Mouse (Mus musculus) lung, postnatal 0 days (tissue): ENCODE results near the gene Abcc8. TPM values are rescaled to one million over a fixed set of nuclear protein-coding genes. Genes with fewer than 3 reads are reported as not detected.

Experiments used
- ATAC-seq: fragments of 200-750 bp; cut with Nextera tagmentation; 2 replicates; pipeline ENCODE4 v1.8.0; 2017; ENCODE audit warnings: moderate library complexity
- DNase-seq: peaks from one replicate; pipeline ENCODE4 v3.0.0-alpha.2; 2016; ENCODE audit warnings: low spot score
- H3K27ac ChIP-seq: fragments of 300-500 bp; sonication (generic); 2 replicates; pipeline ENCODE4 v1.5.1; 2014; ENCODE audit warnings: antibody characterized with exemption, mild to moderate bottlenecking, low read length, mixed read lengths
- H3K27me3 ChIP-seq: fragments of 300-500 bp; sonication (generic); replicated peaks from 2 replicates; pipeline ENCODE4 v1.6.1; 2014; ENCODE audit warnings: low read length, mixed read lengths; ENCODE audit not compliant: insufficient read depth
- H3K36me3 ChIP-seq: fragments of 300-500 bp; sonication (generic); 2 replicates; pipeline ENCODE4 v1.6.1; 2014; ENCODE audit warnings: low read length, mixed read lengths; ENCODE audit not compliant: insufficient read depth
- H3K4me1 ChIP-seq: fragments of 300-500 bp; sonication (generic); 2 replicates; pipeline ENCODE4 v1.6.1; 2014; ENCODE audit warnings: antibody characterized with exemption, low read depth, low read length, mixed read lengths; ENCODE audit not compliant: insufficient read depth
- H3K4me2 ChIP-seq: fragments of 300-500 bp; sonication (generic); replicated peaks from 2 replicates; pipeline ENCODE4 v1.6.1; 2014; ENCODE audit warnings: low read depth, mild to moderate bottlenecking, low read length, moderate library complexity, mixed read lengths
- H3K4me3 ChIP-seq: fragments of 300-500 bp; sonication (generic); 2 replicates; pipeline ENCODE4 v1.5.1; 2014; ENCODE audit warnings: low read depth, low read length
- H3K9ac ChIP-seq: fragments of 300-500 bp; sonication (generic); replicated peaks from 2 replicates; pipeline ENCODE4 v1.6.1; 2014; ENCODE audit warnings: low read depth, mild to moderate bottlenecking
- H3K9me3 ChIP-seq: fragments of 300-500 bp; sonication (generic); 2 replicates; pipeline ENCODE4 v1.6.1; 2016; ENCODE audit warnings: low read length, mixed read lengths
- CTCF ChIP-seq: IDR thresholded peaks from 2 replicates; pipeline ENCODE4 v1.5.1; 2016; ENCODE audit warnings: antibody characterized with exemption, mild to moderate bottlenecking
- EP300 ChIP-seq: IDR thresholded peaks from 2 replicates; pipeline ENCODE4 v1.6.1; 2016; ENCODE audit warnings: antibody characterized with exemption, mild to moderate bottlenecking, control low read depth
- WGBS: fragments of 180-500 bp; shearing (Covaris S2); extraction: QIAGEN DNeasy Blood & Tissue Kit; methylation state at CpG from one replicate; pipeline ENCODE4 v1.1.7; 2014; 5-methylcytosine and 5-hydroxymethylcytosine counted together
- polyA plus RNA-seq: library from polyadenylated mRNA; unstranded; fragments of >200 nt; fragmentation: Nextera tagmentation; extraction: Ambion mirVana; gene quantifications from 2 replicates; pipeline ENCODE4 v1.2.1, GENCODE M21; 2015

Gene Abcc8
- polyA plus RNA-seq, 1 experiment from 2014 or later: 1.1 TPM

- Histone ChIP-seq H3K27ac (no peak overlapping the region), H3K36me3 (no peaks in the 10 kb centered on the region), H3K27me3 (no peaks in the 10 kb centered on the region), H3K4me1 (no peaks in the 10 kb centered on the region), H3K9me3 (no peaks in the 10 kb centered on the region), H3K9ac (no peak overlapping the region), H3K4me3 (no peak overlapping the region), H3K4me2 (no peak overlapping the region)
- WGBS: 63% methylated on average over 11 of the region's 11 CpGs
- DNase-seq (no peak), ATAC-seq (no peak)
- no peak for TF ChIP-seq CTCF
- no peak for TF ChIP-seq EP300
These were observed 17.6 kb downstream of the Abcc8 start for GRCm38 (mm10) chr7:46162132-46162727.

- no peak for ATAC-seq
- WGBS: 39% methylated on average over 3 of the region's 3 CpGs
- no peak overlapping the region for H3K4me3 ChIP-seq
- TF ChIP-seq CTCF: no peak
- no peak for TF ChIP-seq EP300
- no peak overlapping the region for H3K27ac ChIP-seq
- H3K4me1 ChIP-seq: no peaks in the 10 kb centered on the region
- no peak overlapping the region for H3K9ac ChIP-seq
- H3K4me2 ChIP-seq: no peak overlapping the region
- no peaks in the 10 kb centered on the region for H3K9me3 ChIP-seq
- H3K36me3 ChIP-seq: no peaks in the 10 kb centered on the region
- no peaks in the 10 kb centered on the region for H3K27me3 ChIP-seq
- no peak for DNase-seq
These were observed 18.2 kb downstream of the Abcc8 start for GRCm38 (mm10) chr7:46161615-46162014.

- Histone ChIP-seq H3K4me2 (no peak overlapping the region), H3K9me3 (no peaks in the 10 kb centered on the region), H3K4me1 (no peaks in the 10 kb centered on the region), H3K36me3 (no peaks in the 10 kb centered on the region), H3K27me3 (no peaks in the 10 kb centered on the region), H3K4me3 (no peak overlapping the region), H3K9ac (no peak overlapping the region), H3K27ac (no peak overlapping the region)
- TF ChIP-seq EP300: no peak
- TF ChIP-seq CTCF: no peak
- DNase-seq: no peak
- 58% methylated on average over 7 of the region's 7 CpGs for WGBS
- ATAC-seq: no peak
These were observed 22.1 kb downstream of the Abcc8 start for GRCm38 (mm10) chr7:46157746-46158145.

GRCm38 (mm10) chr7:46154498-46155488, 25.0 kb downstream of the Abcc8 start:
- no peaks in the 10 kb centered on the region for H3K9me3 ChIP-seq
- no peak overlapping the region for H3K4me3 ChIP-seq
- no peak overlapping the region for H3K4me2 ChIP-seq
- ATAC-seq: no peak
- no peak overlapping the region for H3K9ac ChIP-seq
- no peak overlapping the region for H3K27ac ChIP-seq
- 72% methylated on average over 18 of the region's 18 CpGs for WGBS
- H3K36me3 ChIP-seq: no peaks in the 10 kb centered on the region
- H3K4me1 ChIP-seq: no peaks in the 10 kb centered on the region
- DNase-seq: no peak
- no peaks in the 10 kb centered on the region for H3K27me3 ChIP-seq
- TF ChIP-seq EP300: no peak
- no peak for TF ChIP-seq CTCF

GRCm38 (mm10) chr7:46152819-46153351, 26.9 kb downstream of the Abcc8 start:
- DNase-seq (no peak), ATAC-seq (no peak)
- Histone ChIP-seq H3K4me1 (no peaks in the 10 kb centered on the region), H3K27ac (no peak overlapping the region), H3K36me3 (no peaks in the 10 kb centered on the region), H3K9ac (no peak overlapping the region), H3K4me3 (no peak overlapping the region), H3K9me3 (no peaks in the 10 kb centered on the region), H3K4me2 (no peak overlapping the region), H3K27me3 (no peaks in the 10 kb centered on the region)
- 62% methylated on average over 9 of the region's 9 CpGs for WGBS
- TF ChIP-seq CTCF: no peak
- TF ChIP-seq EP300: no peak

DNA sequence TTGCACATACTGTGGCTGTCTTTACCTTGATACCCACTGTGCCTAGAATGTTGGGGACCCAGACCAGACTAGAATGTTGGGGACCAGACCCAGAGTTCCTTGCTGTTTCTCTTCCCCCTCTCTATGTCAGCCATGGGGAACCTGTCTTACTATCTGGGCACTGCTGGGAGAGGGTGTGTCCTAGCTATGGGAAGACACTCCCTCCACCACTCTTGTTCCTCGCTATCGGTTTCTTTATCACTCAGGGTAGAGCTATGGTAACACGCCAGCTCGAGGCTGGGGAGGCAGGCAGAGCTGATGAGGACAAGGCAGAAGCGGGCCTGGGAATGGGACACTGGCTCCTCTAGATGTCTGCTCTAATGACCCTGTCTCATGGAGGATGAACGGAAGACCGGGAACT, 32.4 kb downstream of the Abcc8 start:
- TF ChIP-seq EP300 (no peak), CTCF (no peak)
- H3K4me2 ChIP-seq: no peak overlapping the region
- no peak overlapping the region for H3K27ac ChIP-seq
- 68% methylated on average over 7 of the region's 7 CpGs for WGBS
- no peaks in the 10 kb centered on the region for H3K4me1 ChIP-seq
- DNase-seq (no peak), ATAC-seq (no peak)
- H3K9ac ChIP-seq: no peak overlapping the region
- no peaks in the 10 kb centered on the region for H3K36me3 ChIP-seq
- H3K9me3 ChIP-seq: no peaks in the 10 kb centered on the region
- no peak overlapping the region for H3K4me3 ChIP-seq
- no peaks in the 10 kb centered on the region for H3K27me3 ChIP-seq
